Mouse (Mus musculus) stomach, embryonic 14.5 days (tissue): Measurements from ENCODE around the gene C9orf72. TPM values are rescaled to one million over a fixed set of nuclear protein-coding genes. Genes with fewer than 3 reads are reported as not detected.
"Not testable (repeated sequence)": the region's sequence is repeated elsewhere in the genome, so short reads cannot be mapped to it uniquely, and the experiment has no call there.

Experiments used
- ATAC-seq: fragments of 200-750 bp; cut with Nextera tagmentation; 2 replicates; pipeline ENCODE4 v1.8.0; 2017; ENCODE audit warnings: low read depth, moderate TSS enrichment; ENCODE audit not compliant: insufficient number of reproducible peaks, insufficient read depth, low FRiP score
- H3K27ac ChIP-seq: fragments of 300-500 bp; sonication (generic); 2 replicates; pipeline ENCODE4 v1.5.1; 2014; ENCODE audit warnings: mild to moderate bottlenecking, low read length, moderate library complexity, mixed read lengths
- H3K27me3 ChIP-seq: fragments of 300-500 bp; sonication (generic); 2 replicates; pipeline ENCODE4 v1.6.1; 2014; ENCODE audit warnings: low read length, control low read depth, mixed read lengths; ENCODE audit not compliant: control insufficient read depth, insufficient read depth
- H3K36me3 ChIP-seq: fragments of 300-500 bp; sonication (generic); 2 replicates; pipeline ENCODE4 v1.6.1; 2014; ENCODE audit warnings: mild to moderate bottlenecking, control low read depth, low read length, moderate library complexity, mixed read lengths; ENCODE audit not compliant: control insufficient read depth, insufficient read depth
- H3K4me1 ChIP-seq: fragments of 300-500 bp; sonication (generic); 2 replicates; pipeline ENCODE4 v1.6.1; 2014; ENCODE audit warnings: low read length, control low read depth, mixed read lengths; ENCODE audit not compliant: control insufficient read depth, insufficient read depth
- H3K4me2 ChIP-seq: fragments of 300-500 bp; sonication (generic); replicated peaks from 2 replicates; pipeline ENCODE4 v1.6.1; 2014; ENCODE audit warnings: low read depth, low read length, control low read depth
- H3K4me3 ChIP-seq: fragments of 300-500 bp; sonication (generic); 2 replicates; pipeline ENCODE4 v1.5.1; 2014; ENCODE audit warnings: low read depth, low read length, control low read depth
- H3K9ac ChIP-seq: fragments of 300-500 bp; sonication (generic); replicated peaks from 2 replicates; pipeline ENCODE4 v1.6.1; 2014; ENCODE audit warnings: low read depth, mild to moderate bottlenecking, control low read depth, low read length, moderate library complexity, mixed read lengths
- H3K9me3 ChIP-seq: fragments of 300-500 bp; sonication (generic); 2 replicates; pipeline ENCODE4 v1.6.1; 2016; ENCODE audit warnings: low read depth, low read length, control low read depth; ENCODE audit not compliant: control insufficient read depth
- WGBS: fragments of 180-500 bp; shearing (Covaris S2); extraction: QIAGEN DNeasy Blood & Tissue Kit; methylation state at CpG from one replicate; pipeline ENCODE4 v1.1.7; 2014; 5-methylcytosine and 5-hydroxymethylcytosine counted together
- polyA plus RNA-seq: library from polyadenylated mRNA; unstranded; fragments of >200 nt; fragmentation: Nextera tagmentation; extraction: Ambion mirVana; gene quantifications from 2 replicates; pipeline ENCODE4 v1.2.1, GENCODE M21; 2014

The C9orf72 gene
- polyA plus RNA-seq = 14.5 and 14.7 TPM in 2 replicates

DNA sequence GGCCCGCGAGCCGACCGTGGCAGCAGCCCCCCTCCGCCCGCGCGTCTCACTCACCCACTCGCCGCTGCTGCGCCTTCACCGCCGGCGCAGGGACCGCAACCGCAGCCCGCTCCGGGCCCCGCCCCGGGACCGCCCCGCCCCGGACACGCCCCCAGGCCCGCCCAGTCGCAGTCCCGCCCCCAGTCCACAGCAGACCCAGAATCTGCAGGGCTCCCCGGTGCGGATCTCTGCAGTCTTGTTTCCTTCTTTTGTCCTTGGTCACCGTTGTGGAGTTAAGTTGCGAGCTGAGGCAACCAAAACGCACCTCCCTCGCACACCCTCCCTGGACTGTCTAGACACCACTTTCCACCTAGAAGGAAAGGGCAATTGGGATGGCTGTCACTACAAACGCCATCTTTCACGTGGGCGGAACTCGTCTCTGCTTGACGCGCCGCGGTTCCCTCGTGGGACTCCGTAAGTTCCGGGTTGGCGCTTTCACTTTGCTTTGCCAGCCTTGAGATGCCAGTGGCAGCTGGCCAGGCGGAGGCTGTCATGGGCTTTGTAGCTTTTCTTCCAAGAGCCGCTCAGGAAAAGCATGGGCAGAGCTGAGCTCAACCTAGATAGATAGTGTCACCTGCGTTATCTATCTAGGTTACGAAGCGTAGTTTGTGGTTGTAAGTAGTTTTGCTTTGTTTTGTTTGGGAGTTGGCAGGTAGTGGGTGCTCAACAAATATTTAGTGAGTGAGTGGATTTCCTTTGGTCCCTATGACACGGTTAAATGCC lies at the start of gene C9orf72:
Gene C9orf72 (minus strand): TSS at position 442 of the 762 bp plus-strand sequence.
- peak; percentile 97 for ATAC-seq
- Histone ChIP-seq H3K4me1 (no peaks in the 10 kb centered on the region), H3K36me3 (no peaks in the 10 kb centered on the region), H3K4me2 (peak within 1 kb of the TSS; percentile 74), H3K27me3 (no peaks in the 10 kb centered on the region), H3K27ac (0 out of 2 replicates have a peak within 1 kb of the TSS, but pooled peaks have one; percentile 10), H3K9ac (peak within 1 kb of the TSS; percentile 67), H3K4me3 (peak within 1 kb of the TSS; percentile 94), H3K9me3 (no peaks in the 10 kb centered on the region)
- under 1% methylated on average over 44 of the region's 51 CpGs for WGBS

DNA sequence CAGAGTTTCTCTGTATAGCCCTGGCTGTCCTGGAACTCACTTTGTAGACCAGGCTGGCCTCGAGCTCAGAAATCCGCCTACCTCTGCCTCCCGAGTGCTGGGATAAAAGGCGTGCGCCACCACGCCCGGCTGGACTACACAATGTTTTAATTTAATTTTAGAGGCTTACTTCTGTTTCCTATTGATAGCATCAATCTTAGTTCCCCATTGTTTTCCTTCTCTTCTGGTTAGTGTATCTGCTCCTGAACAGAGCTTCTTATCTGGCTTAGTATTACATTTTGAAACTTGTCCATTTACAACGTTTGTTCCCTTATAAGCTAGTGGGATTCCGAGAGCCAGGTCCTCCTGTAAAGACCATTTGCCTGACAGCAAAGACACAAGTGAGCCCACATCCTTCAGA lies 33.0 kb upstream of the C9orf72 start:
- no peaks in the 10 kb centered on the region for H3K9me3 ChIP-seq
- no peak overlapping the region for H3K27ac ChIP-seq
- ATAC-seq = no peak
- H3K4me3 ChIP-seq = no peak overlapping the region
- no peaks in the 10 kb centered on the region for H3K36me3 ChIP-seq
- H3K9ac ChIP-seq = no peak overlapping the region
- no peak overlapping the region for H3K4me2 ChIP-seq
- H3K27me3 ChIP-seq = no peaks in the 10 kb centered on the region
- H3K4me1 ChIP-seq = no peaks in the 10 kb centered on the region
- WGBS = 72% methylated on average over 9 of the region's 9 CpGs

DNA sequence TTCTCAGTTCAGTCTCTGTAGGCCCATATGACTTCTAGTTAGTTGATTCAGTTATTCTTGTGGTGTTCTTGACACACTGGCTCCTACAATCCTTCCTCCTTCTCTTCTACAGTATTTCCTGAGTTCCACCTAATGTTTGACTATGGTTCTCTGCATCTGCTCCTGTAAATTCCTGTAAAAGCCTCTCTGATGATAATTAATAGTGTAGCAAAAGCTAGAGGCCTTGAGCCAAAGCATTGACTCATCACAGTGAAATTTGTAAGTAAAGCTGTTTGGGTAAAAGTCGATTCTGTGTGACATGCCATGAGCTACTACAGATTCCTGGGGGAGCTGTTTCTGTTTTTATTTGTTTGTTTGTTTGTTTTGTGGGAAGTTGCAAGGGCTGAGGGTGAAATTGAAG lies 18.0 kb upstream of the C9orf72 start:
- H3K4me2 ChIP-seq = no peak overlapping the region
- no peaks in the 10 kb centered on the region for H3K36me3 ChIP-seq
- H3K4me1 ChIP-seq = no peaks in the 10 kb centered on the region
- no peak for ATAC-seq
- no peaks in the 10 kb centered on the region for H3K27me3 ChIP-seq
- H3K27ac ChIP-seq = no peak overlapping the region
- no peaks in the 10 kb centered on the region for H3K9me3 ChIP-seq
- H3K9ac ChIP-seq = no peak overlapping the region
- H3K4me3 ChIP-seq = no peak overlapping the region
- WGBS = 38% methylated on average over 1 of the region's 1 CpGs

- no peak overlapping the region for H3K27ac ChIP-seq
- H3K27me3 ChIP-seq = no peaks in the 10 kb centered on the region
- no peaks in the 10 kb centered on the region for H3K9me3 ChIP-seq
- no peak overlapping the region for H3K4me3 ChIP-seq
- no peaks in the 10 kb centered on the region for H3K36me3 ChIP-seq
- ATAC-seq = no peak
- no peak overlapping the region for H3K4me2 ChIP-seq
- H3K9ac ChIP-seq = no peak overlapping the region
- 76% methylated on average over 2 of the region's 2 CpGs for WGBS
- H3K4me1 ChIP-seq = no peaks in the 10 kb centered on the region
Observed at GRCm38 (mm10) chr4:35241735-35242134, 15.8 kb upstream of the C9orf72 start.

DNA sequence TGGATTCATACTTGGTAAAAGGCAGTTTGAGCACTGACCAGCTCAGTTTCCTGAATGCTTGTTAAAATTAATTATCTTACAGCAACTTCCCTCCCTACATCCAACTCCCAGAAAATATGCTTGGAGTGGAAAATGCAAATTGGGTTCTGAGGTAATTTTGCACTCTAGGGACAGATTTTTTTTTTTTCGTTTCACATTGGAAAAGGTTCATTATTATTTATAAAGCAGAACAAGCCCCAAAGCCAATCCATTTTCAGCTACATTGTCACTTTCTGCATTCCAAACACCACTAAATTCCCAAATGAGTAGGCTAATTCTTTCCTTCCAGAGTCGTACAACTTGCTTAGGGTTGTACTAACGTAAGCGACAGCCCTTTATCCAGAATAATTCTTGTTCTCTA lies 12.7 kb upstream of the C9orf72 start:
- Histone ChIP-seq H3K27me3 (no peaks in the 10 kb centered on the region), H3K36me3 (no peaks in the 10 kb centered on the region), H3K9me3 (no peaks in the 10 kb centered on the region), H3K4me2 (no peak overlapping the region), H3K27ac (no peak overlapping the region), H3K4me3 (no peak overlapping the region), H3K9ac (no peak overlapping the region), H3K4me1 (no peaks in the 10 kb centered on the region)
- no peak for ATAC-seq
- WGBS = 80% methylated on average over 4 of the region's 4 CpGs

GRCm38 (mm10) chr4:35238240-35238639 lies 12.3 kb upstream of the C9orf72 start:
- not testable (repeated sequence) for H3K4me1 ChIP-seq, H3K4me2 ChIP-seq, H3K27ac ChIP-seq, H3K9ac ChIP-seq, H3K4me3 ChIP-seq, H3K36me3 ChIP-seq, H3K27me3 ChIP-seq, H3K9me3 ChIP-seq, ATAC-seq
- WGBS = 78% methylated on average over 3 of the region's 3 CpGs

DNA sequence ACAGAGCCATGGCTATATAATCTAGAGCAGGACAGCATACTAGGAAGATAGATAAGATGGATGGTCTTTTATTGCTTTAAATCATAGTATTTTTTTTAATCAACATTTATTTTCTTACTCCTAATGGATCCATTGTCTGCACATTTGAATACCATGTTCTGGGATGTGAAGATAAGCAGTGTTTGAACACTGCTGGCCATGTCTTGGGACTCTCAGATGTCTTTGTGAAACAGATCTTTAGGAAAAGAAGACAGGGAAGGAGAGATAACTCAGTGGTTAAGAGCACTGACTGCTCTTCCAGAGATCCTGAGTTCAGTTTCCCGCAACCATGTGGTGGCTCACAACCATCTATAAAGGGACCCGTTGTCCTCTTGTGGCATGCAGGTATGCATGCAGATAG lies 10.3 kb upstream of the C9orf72 start:
- H3K36me3 ChIP-seq = no peaks in the 10 kb centered on the region
- H3K27me3 ChIP-seq = no peaks in the 10 kb centered on the region
- H3K4me3 ChIP-seq = no peak overlapping the region
- no peak for ATAC-seq
- H3K4me1 ChIP-seq = no peaks in the 10 kb centered on the region
- H3K27ac ChIP-seq = no peak overlapping the region
- 84% methylated on average over 2 of the region's 2 CpGs for WGBS
- no peak overlapping the region for H3K4me2 ChIP-seq
- H3K9ac ChIP-seq = no peak overlapping the region
- H3K9me3 ChIP-seq = no peaks in the 10 kb centered on the region

- no peak overlapping the region for H3K27ac ChIP-seq
- H3K36me3 ChIP-seq = no peaks in the 10 kb centered on the region
- no peaks in the 10 kb centered on the region for H3K4me1 ChIP-seq
- no peak overlapping the region for H3K4me2 ChIP-seq
- H3K9me3 ChIP-seq = no peaks in the 10 kb centered on the region
- H3K27me3 ChIP-seq = no peaks in the 10 kb centered on the region
- H3K9ac ChIP-seq = no peak overlapping the region
- 74% methylated on average over 4 of the region's 4 CpGs for WGBS
- no peak overlapping the region for H3K4me3 ChIP-seq
- ATAC-seq = no peak
Observed at GRCm38 (mm10) chr4:35228260-35228659, 2.3 kb upstream of the C9orf72 start.
